Mouse (Mus musculus) adrenal gland (tissue): ENCODE measurements around the gene Prss8.

ENCODE experiments used
- intact Hi-C: fragments of 180-260 bp; cut with DNase I; formaldehyde crosslinking; loops from one replicate; pipeline ENCODE4 v1.15.1; 2025

Prss8 gene

DNA sequence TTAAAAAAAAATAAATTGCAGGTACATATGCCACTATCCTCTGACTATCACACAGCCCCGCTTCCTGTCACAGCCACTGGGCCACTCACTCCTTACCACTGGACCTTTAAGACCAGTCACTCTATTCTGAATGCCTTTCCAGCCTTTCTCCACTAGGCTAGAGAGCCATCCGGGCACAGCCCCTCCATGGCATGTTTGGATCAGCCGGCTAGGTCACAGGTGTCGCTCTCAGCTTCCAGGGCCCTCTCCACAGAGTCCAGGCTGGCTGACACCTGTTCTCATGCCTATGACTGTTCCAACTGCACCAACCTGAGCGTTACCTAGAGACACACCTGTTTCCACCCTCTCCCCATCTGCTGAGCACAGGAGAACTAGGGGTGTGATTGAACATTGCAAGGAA is 1.3 kb downstream of the Prss8 start:
- intact Hi-C loops, result no loop called here

GRCm38 (mm10) chr7:127927726-127928125 is 2.2 kb downstream of the Prss8 start:
- intact Hi-C loops, result no loop called here

DNA sequence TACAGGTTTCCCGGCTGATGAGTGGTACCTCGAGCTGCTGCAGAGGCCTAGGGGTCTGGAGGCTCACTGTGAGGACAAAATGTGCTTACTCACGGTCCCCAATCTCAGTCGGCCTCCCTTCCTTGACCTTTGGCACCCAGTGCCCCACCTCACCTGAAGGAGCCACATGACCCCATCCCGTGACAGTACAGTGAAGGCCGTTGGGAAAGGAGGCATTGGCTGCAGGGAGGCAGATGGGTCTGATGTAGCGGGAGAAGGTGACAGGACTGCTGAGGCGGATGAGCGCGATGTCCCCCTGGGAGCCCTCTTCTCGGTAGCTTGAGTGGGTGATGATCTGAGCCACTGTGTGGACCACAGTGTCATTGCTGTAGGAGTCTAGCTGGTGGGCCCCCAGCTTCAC is 3.1 kb downstream of the Prss8 start:
- intact Hi-C loops, result no loop called here

DNA sequence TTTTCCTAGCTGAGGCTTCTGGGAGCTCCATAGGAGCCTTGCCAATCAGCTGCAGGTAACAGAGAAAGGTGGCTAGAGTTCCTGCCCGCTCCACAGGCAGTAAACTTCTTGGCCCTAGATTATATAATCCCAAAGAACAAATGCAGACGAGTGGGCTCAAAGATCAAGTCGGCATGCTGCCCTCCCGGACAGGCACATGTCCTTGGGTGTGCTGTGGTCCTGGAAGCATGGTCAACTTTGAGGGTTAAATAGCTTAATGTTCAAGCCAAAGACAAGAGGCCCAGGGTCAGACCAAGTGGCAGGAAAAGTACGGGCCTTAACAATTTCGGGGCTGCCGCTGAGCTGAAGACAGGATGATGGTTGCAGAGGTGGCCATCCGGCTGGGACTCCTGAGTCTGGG is 3.8 kb downstream of the Prss8 start:
- intact Hi-C loops, result no loop called here

- intact Hi-C loops, result no loop called here
Measured at GRCm38 (mm10) chr7:127925252-127925651, 4.7 kb downstream of the Prss8 start.

GRCm38 (mm10) chr7:127923714-127924113 is 6.2 kb downstream of the Prss8 start:
- intact Hi-C loops, result no loop called here

- intact Hi-C loops, result no loop called here
Measured at GRCm38 (mm10) chr7:127922451-127923275, 7.2 kb downstream of the Prss8 start.

DNA sequence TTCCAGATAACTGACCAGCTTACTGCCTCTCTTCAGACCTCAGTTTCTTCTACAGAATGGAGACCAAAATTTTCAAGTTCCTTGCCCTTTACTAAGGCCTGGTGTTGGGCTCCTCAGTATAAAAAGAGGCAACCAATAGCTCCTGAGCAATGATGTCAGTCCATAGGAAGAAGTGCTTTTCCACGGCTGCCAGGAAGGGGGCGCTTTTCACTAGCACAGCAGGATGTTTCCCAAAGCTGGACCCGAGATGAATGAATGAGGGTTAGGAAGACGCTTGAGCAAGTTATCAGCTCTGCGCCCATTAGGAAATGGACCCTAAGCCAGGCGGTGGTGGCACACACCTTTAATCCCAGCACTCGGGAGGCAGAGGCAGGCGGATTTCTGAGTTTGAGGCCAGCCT is 8.4 kb downstream of the Prss8 start:
- intact Hi-C loops, result no loop called here

- intact Hi-C loops, result no loop called here
Measured at GRCm38 (mm10) chr7:127919290-127919689, 10.6 kb downstream of the Prss8 start.

DNA sequence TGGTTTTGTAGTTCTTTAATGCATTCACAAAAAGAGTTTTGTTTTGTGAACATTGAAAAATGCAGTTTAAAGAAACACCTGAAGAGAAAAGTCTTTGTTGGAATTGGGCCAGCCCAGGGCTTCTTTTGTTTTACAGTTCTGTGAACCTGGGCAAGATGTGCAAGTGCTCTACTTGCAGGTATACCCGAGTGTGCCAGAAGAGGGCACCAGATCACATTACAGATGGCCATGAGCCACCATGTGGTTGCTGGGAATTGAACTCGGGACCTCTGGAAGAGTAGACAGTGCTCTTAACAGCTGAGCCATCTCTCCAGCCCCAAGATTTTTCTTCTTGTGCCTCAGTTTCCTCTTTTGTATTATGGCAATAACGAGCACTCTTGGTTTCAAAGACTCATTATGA is 11.7 kb downstream of the Prss8 start:
- intact Hi-C loops, result no loop called here

GRCm38 (mm10) chr7:127915293-127915692 is 14.6 kb downstream of the Prss8 start:
- intact Hi-C loops, result no loop called here

DNA sequence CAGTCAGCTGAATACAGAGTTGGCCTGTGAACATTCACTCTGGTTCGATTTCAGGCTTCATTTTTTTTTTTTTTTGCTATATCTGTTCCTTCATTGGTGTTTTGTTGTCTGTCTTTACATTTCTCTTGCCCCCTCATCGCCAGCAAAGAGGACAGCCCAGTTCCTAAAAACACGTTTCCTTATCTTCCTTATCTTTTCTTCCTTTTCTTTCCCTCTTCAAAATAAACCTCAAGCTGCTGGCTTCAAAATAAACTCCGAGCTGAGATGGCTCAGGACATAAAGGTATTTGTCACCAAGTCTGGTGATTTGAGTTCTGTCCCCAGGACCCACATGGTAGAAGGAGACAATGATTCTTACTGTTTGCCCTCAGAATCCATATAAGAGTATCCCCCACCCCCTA is 17.0 kb downstream of the Prss8 start:
- intact Hi-C loops, result no loop called here

DNA sequence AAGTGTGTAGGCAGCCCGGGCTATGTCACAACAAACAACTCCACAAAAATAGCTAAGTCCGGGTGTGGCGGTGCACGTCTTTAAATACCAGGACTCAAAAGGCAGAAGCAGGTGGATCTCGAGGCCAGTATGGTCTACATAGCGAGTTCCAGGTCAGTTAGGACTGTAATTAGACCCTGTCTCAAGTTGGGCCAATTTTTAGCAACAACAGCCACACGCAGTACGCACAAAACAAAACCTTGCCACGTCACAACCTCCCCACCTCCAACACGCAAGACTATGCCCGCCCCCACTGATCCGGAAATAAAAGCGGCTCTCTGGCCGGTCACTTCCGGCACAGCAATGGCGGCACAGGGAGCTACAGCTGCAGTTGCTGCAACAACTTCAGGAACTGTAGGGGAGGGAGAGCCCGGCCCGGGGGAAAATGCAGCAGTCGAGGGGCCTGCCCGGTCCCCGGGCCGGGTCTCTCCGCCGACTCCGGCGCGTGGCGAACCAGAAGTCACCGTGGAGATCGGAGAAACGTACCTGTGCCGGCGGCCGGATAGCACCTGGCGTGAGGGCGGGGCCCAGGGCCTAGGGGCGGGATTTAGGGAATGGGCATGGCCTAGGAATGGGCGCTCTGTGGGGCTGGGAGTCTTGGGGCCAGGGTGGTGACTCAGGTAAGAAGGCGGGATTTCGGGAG is 17.6 kb downstream of the Prss8 start, which contains the start of gene Kat8:
Gene Kat8 (plus strand): TSS at position 327 of the 682 bp plus-strand sequence.
- intact Hi-C loops, result no loop called here

DNA sequence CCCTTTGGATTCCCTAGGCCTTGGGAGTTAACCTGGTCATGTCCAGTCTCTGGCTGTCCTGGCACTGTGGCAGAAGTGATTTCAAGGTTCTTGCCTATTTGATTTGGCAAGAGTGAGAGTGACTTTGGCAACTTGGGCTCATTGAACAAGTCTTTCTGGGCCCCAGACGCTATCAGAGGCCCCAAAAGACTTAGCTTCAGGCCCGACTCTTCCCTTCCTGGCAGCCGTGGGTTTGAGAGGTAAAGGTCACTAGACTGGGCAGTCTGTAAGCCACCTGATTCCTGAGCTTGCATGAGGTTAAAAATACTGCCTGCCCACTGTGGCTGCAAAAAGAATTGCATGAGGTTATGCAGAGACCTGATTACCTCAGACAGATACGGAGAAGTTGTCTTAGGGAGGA is 21.2 kb downstream of the Prss8 start:
- intact Hi-C loops, result no loop called here

GRCm38 (mm10) chr7:127907939-127908338 is 22.0 kb downstream of the Prss8 start:
- intact Hi-C loops, result no loop called here

- intact Hi-C loops, result no loop called here
Measured at GRCm38 (mm10) chr7:127903971-127904796, 25.7 kb downstream of the Prss8 start, which contains the start of gene Bckdk. Bckdk (plus strand) TSS chr7:127904082.

DNA sequence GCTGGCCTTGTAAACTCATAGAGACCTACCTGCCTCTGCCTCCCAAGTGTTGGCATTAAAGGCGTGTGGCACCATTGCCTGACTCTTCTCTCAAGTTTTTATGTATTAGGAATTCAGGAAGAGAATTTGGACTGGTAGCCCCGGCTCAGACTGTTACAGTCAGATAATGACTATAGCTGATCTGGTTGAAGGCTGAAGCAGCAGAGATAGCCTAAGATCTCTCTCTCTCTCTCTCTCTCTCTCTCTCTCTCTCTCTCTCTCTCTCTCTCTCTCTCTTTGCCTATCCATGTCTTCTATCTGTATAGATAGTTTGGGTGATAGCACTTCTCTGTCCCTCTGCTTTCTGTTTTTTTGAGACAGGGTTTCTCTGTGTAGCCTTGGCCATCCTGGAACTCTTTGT is 28.1 kb downstream of the Prss8 start:
- intact Hi-C loops, result no loop called here

DNA sequence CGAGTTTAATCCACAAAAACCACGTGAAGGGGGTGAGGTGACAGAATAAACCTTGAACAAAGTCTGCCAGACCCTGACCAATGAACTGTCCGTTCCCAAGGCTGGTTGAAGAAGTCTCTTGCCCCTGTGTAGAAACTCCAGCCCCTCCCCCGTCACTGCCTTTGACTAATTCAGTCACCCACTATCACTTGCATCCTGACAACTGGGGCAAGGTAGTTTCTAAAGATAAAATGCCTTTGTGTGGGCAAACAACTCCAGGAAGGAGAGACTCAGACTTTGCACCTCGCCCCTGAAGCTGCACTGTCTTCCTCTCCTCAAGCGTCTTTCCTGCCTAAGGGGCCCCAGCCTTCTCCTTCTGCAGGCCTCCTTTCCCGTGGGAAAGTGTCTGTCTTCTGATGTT is 29.9 kb downstream of the Prss8 start:
- intact Hi-C loops, result no loop called here

DNA sequence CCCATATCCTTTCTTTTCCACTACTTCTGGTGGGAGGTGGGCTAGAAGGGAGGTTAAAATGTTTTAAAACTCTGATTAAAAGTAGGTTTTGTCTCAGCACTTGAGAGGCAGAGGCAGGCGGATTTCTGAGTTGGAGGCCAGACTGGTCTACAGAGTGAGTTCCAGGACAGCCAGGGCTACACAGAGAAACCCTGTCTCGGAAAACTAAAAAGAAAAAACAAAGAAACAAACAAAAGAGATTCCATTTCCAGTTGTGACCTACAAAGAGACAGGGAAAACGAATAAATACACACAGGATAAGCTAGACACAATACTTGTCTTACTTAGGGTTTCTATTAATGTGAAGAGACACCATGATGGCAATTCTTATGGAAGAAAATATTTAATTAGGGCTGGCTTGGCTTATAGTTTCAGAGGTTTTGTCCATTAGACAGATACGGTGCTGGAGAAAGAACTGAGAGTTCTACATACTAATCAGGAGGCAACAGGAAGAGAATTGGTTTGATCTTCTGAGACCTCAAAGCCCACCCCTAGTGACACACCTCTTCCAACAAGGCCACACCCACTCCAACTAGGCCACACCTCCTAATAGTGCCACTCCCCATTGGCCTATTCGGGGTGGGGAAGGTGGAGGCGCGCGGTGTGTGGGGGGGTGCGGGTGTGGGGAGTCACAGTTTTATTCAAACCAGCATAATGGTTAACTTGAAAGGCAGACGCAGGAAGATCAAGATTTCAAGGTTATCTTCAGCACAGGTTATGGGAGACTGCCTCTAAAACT is 31.5 kb downstream of the Prss8 start:
- intact Hi-C loops, result no loop called here

- intact Hi-C loops, result no loop called here
Measured at GRCm38 (mm10) chr7:127897542-127897941, 32.4 kb downstream of the Prss8 start.

GRCm38 (mm10) chr7:127896384-127896783 is 33.5 kb downstream of the Prss8 start:
- intact Hi-C loops, result no loop called here
